Mouse (Mus musculus): ENCODE results near the gene Ecel1. TPM values are rescaled to one million over a fixed set of nuclear protein-coding genes. Genes with fewer than 3 reads are reported as not detected.

Ecel1 gene
- polyA plus RNA-seq (2015; fragmentation: Nextera tagmentation; extraction: Ambion mirVana): 0.83 and 5.1 TPM in 2 replicates

GRCm38 (mm10) chr1:87156199-87156587, at the start of gene Ecel1:
Gene Ecel1, minus strand, starts transcription at chr1:87156521.
- Histone ChIP-seq H3K9ac (no peak within 1 kb of the TSS), H3K4me3 (peak within 1 kb of the TSS; percentile 43), H3K27me3 (peaks cover 96% of the 10 kb centered on the region), H3K4me1 (replicated peaks) (peaks cover 24% of the 10 kb centered on the region), H3K4me2 (peak within 1 kb of the TSS; percentile 70), H3K36me3 (no peaks in the 10 kb centered on the region), H3K27ac (no peak within 1 kb of the TSS), H3K9me3 (replicated peaks) (no peaks in the 10 kb centered on the region)
- WGBS: 3% methylated on average over 11 of the region's 12 CpGs
- no peak for ATAC-seq (replicated peaks; ENCODE audit: insufficient number of reproducible peaks, insufficient read depth, low FRiP score, low read depth)

GRCm38 (mm10) chr1:87205502-87205901, 49.2 kb upstream of the Ecel1 start:
- H3K4me3 ChIP-seq: no peak overlapping the region
- H3K4me2 ChIP-seq: no peak overlapping the region
- peaks cover 40% of the 10 kb centered on the region for H3K27me3 ChIP-seq
- H3K9ac ChIP-seq: no peak overlapping the region; the same call in 1 of the 2 replicates
- H3K4me1 ChIP-seq (replicated peaks): 0 out of 2 replicates have a peak, but pooled peaks cover 2% of the 10 kb centered on the region
- no peak for ATAC-seq (replicated peaks; ENCODE audit: insufficient number of reproducible peaks, insufficient read depth, low FRiP score, low read depth)
- no peaks in the 10 kb centered on the region for H3K9me3 ChIP-seq (replicated peaks)
- 34% methylated on average over 3 of the region's 3 CpGs for WGBS
- H3K27ac ChIP-seq: no peak overlapping the region
- H3K36me3 ChIP-seq: no peaks in the 10 kb centered on the region

GRCm38 (mm10) chr1:87205038-87205437, 48.7 kb upstream of the Ecel1 start:
- H3K36me3 ChIP-seq: no peaks in the 10 kb centered on the region
- peaks cover 37% of the 10 kb centered on the region for H3K27me3 ChIP-seq
- no peaks in the 10 kb centered on the region for H3K9me3 ChIP-seq (replicated peaks)
- H3K9ac ChIP-seq: no peak overlapping the region
- 57% methylated on average over 6 of the region's 6 CpGs for WGBS
- H3K4me1 ChIP-seq (replicated peaks): 0 out of 2 replicates have a peak, but pooled peaks cover 2% of the 10 kb centered on the region
- H3K4me3 ChIP-seq: no peak overlapping the region
- no peak overlapping the region for H3K27ac ChIP-seq
- H3K4me2 ChIP-seq: no peak overlapping the region
- no peak for ATAC-seq (replicated peaks; ENCODE audit: insufficient number of reproducible peaks, insufficient read depth, low FRiP score, low read depth)

- H3K4me3 ChIP-seq: no peak within 1 kb of the TSS
- H3K4me1 ChIP-seq (replicated peaks): 0 out of 2 replicates have a peak, but pooled peaks cover 2% of the 10 kb centered on the region
- H3K27me3 ChIP-seq: peaks cover 37% of the 10 kb centered on the region
- ATAC-seq (replicated peaks; ENCODE audit: insufficient number of reproducible peaks, insufficient read depth, low FRiP score, low read depth): no peak
- H3K9me3 ChIP-seq (replicated peaks): no peaks in the 10 kb centered on the region
- H3K9ac ChIP-seq: no peak within 1 kb of the TSS; the same call in 1 of the 2 replicates
- no peaks in the 10 kb centered on the region for H3K36me3 ChIP-seq
- 75% methylated on average over 7 of the region's 7 CpGs for WGBS
- H3K27ac ChIP-seq: no peak within 1 kb of the TSS
- no peak within 1 kb of the TSS for H3K4me2 ChIP-seq
Observed at GRCm38 (mm10) chr1:87204465-87204864, 48.1 kb upstream of the Ecel1 start, which contains the start of gene Chrng. Gene Chrng, plus strand, starts transcription at chr1:87204657.

GRCm38 (mm10) chr1:87203779-87204178, 47.5 kb upstream of the Ecel1 start:
- H3K4me3 ChIP-seq: no peak overlapping the region
- 76% methylated on average over 5 of the region's 5 CpGs for WGBS
- peaks cover 37% of the 10 kb centered on the region for H3K27me3 ChIP-seq
- H3K27ac ChIP-seq: no peak overlapping the region
- H3K9me3 ChIP-seq (replicated peaks): no peaks in the 10 kb centered on the region
- H3K9ac ChIP-seq: no peak overlapping the region
- no peaks in the 10 kb centered on the region for H3K36me3 ChIP-seq
- H3K4me2 ChIP-seq: no peak overlapping the region
- no peak for ATAC-seq (replicated peaks; ENCODE audit: insufficient number of reproducible peaks, insufficient read depth, low FRiP score, low read depth)
- peaks cover 6% of the 10 kb centered on the region for H3K4me1 ChIP-seq (replicated peaks)

- Histone ChIP-seq H3K36me3 (no peaks in the 10 kb centered on the region), H3K4me2 (no peak overlapping the region), H3K9ac (no peak overlapping the region; the same call in 1 of the 2 replicates), H3K4me1 (replicated peaks) (peaks cover 12% of the 10 kb centered on the region), H3K4me3 (no peak overlapping the region), H3K27me3 (peaks cover 20% of the 10 kb centered on the region), H3K9me3 (replicated peaks) (no peaks in the 10 kb centered on the region), H3K27ac (no peak overlapping the region)
- WGBS: 41% methylated on average over 1 of the region's 1 CpGs
- no peak for ATAC-seq (replicated peaks; ENCODE audit: insufficient number of reproducible peaks, insufficient read depth, low FRiP score, low read depth)
Observed at GRCm38 (mm10) chr1:87201848-87202247, 45.5 kb upstream of the Ecel1 start.

- Histone ChIP-seq H3K4me2 (no peak overlapping the region), H3K27me3 (peaks cover 10% of the 10 kb centered on the region), H3K27ac (no peak overlapping the region), H3K4me1 (replicated peaks) (peaks cover 11% of the 10 kb centered on the region), H3K36me3 (no peaks in the 10 kb centered on the region), H3K9me3 (replicated peaks) (no peaks in the 10 kb centered on the region), H3K4me3 (no peak overlapping the region), H3K9ac (no peak overlapping the region)
- ATAC-seq (replicated peaks; ENCODE audit: insufficient number of reproducible peaks, insufficient read depth, low FRiP score, low read depth): no peak
- WGBS: 40% methylated on average over 2 of the region's 2 CpGs
Observed at GRCm38 (mm10) chr1:87200811-87201210, 44.5 kb upstream of the Ecel1 start.

- H3K27me3 ChIP-seq: no peaks in the 10 kb centered on the region; the same call in 1 of the 2 replicates
- H3K4me3 ChIP-seq: no peak overlapping the region
- H3K4me2 ChIP-seq: no peak overlapping the region
- no peaks in the 10 kb centered on the region for H3K36me3 ChIP-seq
- H3K9me3 ChIP-seq (replicated peaks): no peaks in the 10 kb centered on the region
- H3K9ac ChIP-seq: no peak overlapping the region
- peaks cover 11% of the 10 kb centered on the region for H3K4me1 ChIP-seq (replicated peaks)
- ATAC-seq (replicated peaks; ENCODE audit: insufficient number of reproducible peaks, insufficient read depth, low FRiP score, low read depth): peak; percentile 66
- WGBS: 59% methylated on average over 12 of the region's 12 CpGs
- peak overlapping the region; percentile 44; the same call in 1 of the 2 replicates for H3K27ac ChIP-seq
Observed at GRCm38 (mm10) chr1:87198119-87199065, 42.1 kb upstream of the Ecel1 start.

GRCm38 (mm10) chr1:87197296-87197695, 41.0 kb upstream of the Ecel1 start:
- Histone ChIP-seq H3K27me3 (peaks cover 2% of the 10 kb centered on the region; the same call in 1 of the 2 replicates), H3K4me2 (no peak overlapping the region), H3K9ac (no peak overlapping the region), H3K4me3 (no peak overlapping the region), H3K9me3 (replicated peaks) (no peaks in the 10 kb centered on the region), H3K36me3 (no peaks in the 10 kb centered on the region), H3K4me1 (replicated peaks) (peaks cover 11% of the 10 kb centered on the region), H3K27ac (no peak overlapping the region)
- ATAC-seq (replicated peaks; ENCODE audit: insufficient number of reproducible peaks, insufficient read depth, low FRiP score, low read depth): no peak
- 70% methylated on average over 9 of the region's 9 CpGs for WGBS

- Histone ChIP-seq H3K4me3 (no peak within 1 kb of the TSS), H3K4me2 (no peak within 1 kb of the TSS), H3K9ac (no peak within 1 kb of the TSS), H3K27me3 (peaks cover 59% of the 10 kb centered on the region), H3K36me3 (no peaks in the 10 kb centered on the region), H3K4me1 (replicated peaks) (peaks cover 13% of the 10 kb centered on the region), H3K27ac (no peak within 1 kb of the TSS), H3K9me3 (replicated peaks) (no peaks in the 10 kb centered on the region)
- ATAC-seq (replicated peaks; ENCODE audit: insufficient number of reproducible peaks, insufficient read depth, low FRiP score, low read depth): no peak
- WGBS: 31% methylated on average over 4 of the region's 4 CpGs
Observed at GRCm38 (mm10) chr1:87190429-87190828, 34.1 kb upstream of the Ecel1 start, which contains the start of gene Chrnd. Gene Chrnd, plus strand, starts transcription at chr1:87190607.

GRCm38 (mm10) chr1:87187037-87187355, 30.7 kb upstream of the Ecel1 start:
- Histone ChIP-seq H3K4me1 (replicated peaks) (peaks cover 23% of the 10 kb centered on the region), H3K27me3 (peaks cover 91% of the 10 kb centered on the region), H3K9me3 (replicated peaks) (no peaks in the 10 kb centered on the region), H3K4me3 (peak overlapping the region; percentile 66), H3K9ac (peak overlapping the region; percentile 61), H3K36me3 (no peaks in the 10 kb centered on the region), H3K4me2 (peak overlapping the region; percentile 97), H3K27ac (no peak overlapping the region)
- no peak for ATAC-seq (replicated peaks; ENCODE audit: insufficient number of reproducible peaks, insufficient read depth, low FRiP score, low read depth)
- 1% methylated on average over 15 of the region's 15 CpGs for WGBS
